Mouse (Mus musculus) left cerebral cortex, adult 18-20 months (tissue): Measurements from ENCODE around the gene Mup15. TPM values are rescaled to one million over a fixed set of nuclear protein-coding genes. Genes with fewer than 3 reads are reported as not detected.
"Not testable (repeated sequence)": the region's sequence is repeated elsewhere in the genome, so short reads cannot be mapped to it uniquely, and the experiment has no call there.

Experiments
- DNase-seq, 2 experiments: peaks; one replicate each; pipeline ENCODE4 v3.0.0; 2021 to 2022; ENCODE audit warnings: low spot score in 2 of 2, mixed read lengths in 1 of 2
- long read RNA-seq, 2 experiments: library from polyadenylated mRNA; stranded (forward); transcript quantifications; one replicate each; pipeline ENCODE4 v2.0.0; 2021
- total RNA-seq, 2 experiments: library from RNA; stranded (reverse); gene quantifications; 2 replicates each; pipeline ENCODE4 v1.2.3; 2021

Mup15 gene
- total RNA-seq: not detected
- long read RNA-seq, experiment 1: 0 reads
- long read RNA-seq, experiment 2: 0 reads

- not testable (repeated sequence) for DNase-seq
Observed at GRCm38 (mm10) chr4:61439643-61440042, at the start of gene Mup15. Mup15 (minus strand) TSS chr4:61439743.

Other genes with a start within 250 kb of the Mup15 start
- gene Mup13, start 211.5 kb downstream of the Mup15 start, total RNA-seq: not detected
- not detected for gene Mup14, start 135.7 kb downstream of the Mup15 start, total RNA-seq
- gene Mup16, start 79.8 kb upstream of the Mup15 start, total RNA-seq: not detected
- gene Mup17, start 156.1 kb upstream of the Mup15 start, total RNA-seq: not detected
- gene Mup18, start 234.4 kb upstream of the Mup15 start, total RNA-seq: not detected